Mouse (Mus musculus) layer of hippocampus, postnatal 25 days (tissue): ENCODE measurements around the gene Ankrd55. TPM values are rescaled to one million over a fixed set of nuclear protein-coding genes. Genes with fewer than 3 reads are reported as not detected.

Source experiments
- DNase-seq, 2 experiments: peaks; one replicate each; pipeline ENCODE4 v3.0.0; 2022; ENCODE audit warnings: mixed read lengths in 2 of 2, low spot score in 1 of 2; ENCODE audit errors: extremely low spot score in 1 of 2
- total RNA-seq, 2 experiments: library from RNA; stranded (reverse); gene quantifications; 2 replicates each; pipeline ENCODE4 v1.2.3; 2021

Ankrd55 gene
- 1 to 10 TPM; 3.5 to 4.3 TPM for total RNA-seq

DNA sequence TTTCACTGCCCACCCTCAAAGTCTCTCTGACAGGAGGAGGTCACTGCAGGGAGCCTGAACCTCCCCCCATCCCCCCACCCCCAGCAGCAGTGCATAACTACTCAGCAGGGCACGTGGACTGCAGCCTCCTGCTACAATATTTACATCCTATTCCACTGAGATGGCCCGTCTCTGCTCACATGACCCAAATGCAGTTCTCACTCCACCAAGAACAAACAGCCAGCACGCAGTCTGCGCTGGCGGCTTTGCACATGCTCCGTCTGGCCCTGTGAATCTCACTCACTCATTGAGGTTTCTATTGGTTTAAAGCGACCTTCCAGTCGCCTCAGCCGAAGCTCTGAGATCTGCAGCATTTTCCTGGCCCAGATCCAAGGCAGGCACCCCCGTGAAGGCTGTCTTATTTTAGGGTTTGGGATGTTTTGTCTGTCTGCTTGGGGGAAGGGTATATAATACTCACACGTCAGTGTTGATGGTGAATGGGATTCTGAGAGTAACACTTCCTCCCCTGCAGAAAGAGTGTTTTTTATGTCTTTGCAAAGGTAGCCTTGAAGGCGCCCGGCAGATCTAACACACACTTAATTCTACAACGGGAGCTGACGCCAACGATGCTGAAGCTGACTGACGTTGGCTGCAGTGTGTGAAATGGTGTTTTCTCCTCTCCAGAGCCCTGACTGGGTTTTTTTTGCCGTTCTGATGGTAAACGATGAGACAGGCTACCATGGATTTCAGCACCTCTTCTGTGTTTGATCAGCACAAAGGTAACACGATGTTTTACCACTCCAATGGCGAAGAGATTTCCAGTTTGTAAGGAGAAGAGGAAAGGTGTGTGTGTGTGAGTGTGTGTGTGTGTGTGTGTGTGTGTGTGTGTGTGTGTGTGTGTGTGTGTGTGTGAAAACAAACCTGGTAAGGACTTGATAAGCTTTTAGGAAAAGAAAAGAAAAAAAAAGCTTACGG, at the start of gene Ankrd55:
Gene Ankrd55 (plus strand): TSS at position 227 of the 954 bp plus-strand sequence.
- DNase-seq = peak; percentile 29 to 43

DNA sequence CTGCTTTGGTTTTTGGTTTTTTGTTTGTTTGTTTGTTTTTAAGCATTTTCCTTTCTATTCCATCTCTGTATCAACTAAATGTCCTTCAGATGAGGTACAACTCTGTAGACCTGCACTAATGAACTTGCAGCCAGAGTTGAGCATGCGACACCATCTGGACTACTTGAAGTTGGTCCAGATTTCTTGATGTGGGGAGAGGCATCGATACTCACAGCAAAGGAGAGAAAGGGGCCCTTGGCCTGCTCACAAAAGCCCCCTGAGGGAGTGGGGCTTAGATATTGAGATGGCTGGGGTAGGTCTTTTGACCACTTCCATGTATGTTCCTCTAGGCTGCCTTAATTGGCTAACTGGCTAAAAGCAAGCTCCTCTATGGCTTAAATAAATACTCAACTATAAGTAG, 49.0 kb upstream of the Ankrd55 start:
- DNase-seq = no peak

DNA sequence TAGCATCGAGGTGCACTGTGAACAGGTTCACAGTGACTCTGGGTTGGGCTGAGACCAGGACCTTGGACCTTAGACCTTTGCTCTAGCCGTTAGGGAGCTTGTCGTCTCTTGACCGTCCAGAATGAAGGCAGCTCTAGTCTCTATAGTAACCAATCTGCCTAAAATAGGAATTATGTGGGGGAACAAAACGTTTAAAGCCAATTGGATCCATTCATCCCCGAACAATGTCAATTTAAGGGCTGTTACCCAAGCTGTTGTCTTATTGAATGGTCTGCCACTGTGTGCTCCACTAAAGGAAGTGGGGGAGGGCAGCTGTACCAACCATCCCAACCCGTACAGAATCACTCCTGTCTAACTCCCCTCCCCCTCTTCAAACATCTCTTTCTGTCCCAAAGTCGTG, 46.8 kb upstream of the Ankrd55 start:
- no peak for DNase-seq

DNA sequence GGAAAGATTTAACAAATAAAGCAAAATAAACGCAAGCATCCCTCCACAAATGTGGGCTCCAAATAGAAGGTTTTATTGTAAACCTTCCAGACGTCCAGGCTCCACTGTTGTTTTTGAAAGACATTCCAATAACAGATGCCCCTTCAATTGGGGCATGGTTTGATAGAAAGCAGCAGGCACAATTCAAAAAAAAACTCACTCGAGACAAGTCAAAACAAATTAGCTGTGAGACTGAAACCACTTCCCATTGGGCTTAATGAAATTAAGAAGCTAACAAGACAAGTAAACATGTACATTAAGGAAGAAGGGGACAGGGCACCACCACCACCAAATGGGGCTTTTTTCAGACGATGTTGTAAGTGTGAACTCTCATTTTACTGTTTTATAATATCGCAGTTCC, 43.1 kb upstream of the Ankrd55 start:
- no peak for DNase-seq

DNA sequence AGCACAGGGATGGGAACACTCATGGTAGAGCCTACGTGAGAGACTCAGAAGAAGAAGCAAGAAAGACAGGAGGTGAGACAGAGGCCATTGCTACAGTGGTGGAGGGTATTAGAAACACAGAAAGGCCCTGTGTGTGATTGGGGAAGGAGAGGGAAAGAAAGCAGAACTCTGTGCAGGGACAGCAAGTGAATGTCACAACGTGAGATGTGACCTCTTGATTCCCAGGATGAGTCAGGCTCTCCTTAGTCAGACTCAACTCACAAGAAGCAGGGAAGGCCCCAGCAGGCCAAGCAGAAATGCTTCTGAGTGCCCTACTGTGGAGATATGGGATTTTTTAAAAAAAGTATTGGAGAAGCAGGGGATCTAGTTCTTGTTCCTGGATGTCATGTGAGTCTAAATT, 36.8 kb upstream of the Ankrd55 start:
- DNase-seq = no peak

DNA sequence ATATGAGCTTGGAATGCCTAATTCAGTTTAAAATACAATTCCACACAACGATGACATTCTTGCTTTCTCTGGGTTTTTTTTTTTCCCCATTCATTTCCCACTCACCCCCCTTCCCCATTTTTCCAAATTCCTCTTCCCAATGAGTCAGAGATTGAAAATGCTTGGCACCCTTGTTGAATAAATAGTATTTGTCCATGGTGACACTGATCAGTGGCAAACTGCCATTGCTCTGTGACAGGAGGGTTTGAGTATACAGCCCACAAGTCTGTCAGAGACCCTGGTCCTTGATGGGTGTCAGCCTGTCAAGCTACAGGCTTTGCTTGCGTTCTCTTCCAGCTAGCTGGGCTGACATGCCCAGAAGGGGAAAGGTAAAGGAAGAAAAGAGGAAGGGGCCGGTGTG, 36.2 kb upstream of the Ankrd55 start:
- DNase-seq = no peak

DNA sequence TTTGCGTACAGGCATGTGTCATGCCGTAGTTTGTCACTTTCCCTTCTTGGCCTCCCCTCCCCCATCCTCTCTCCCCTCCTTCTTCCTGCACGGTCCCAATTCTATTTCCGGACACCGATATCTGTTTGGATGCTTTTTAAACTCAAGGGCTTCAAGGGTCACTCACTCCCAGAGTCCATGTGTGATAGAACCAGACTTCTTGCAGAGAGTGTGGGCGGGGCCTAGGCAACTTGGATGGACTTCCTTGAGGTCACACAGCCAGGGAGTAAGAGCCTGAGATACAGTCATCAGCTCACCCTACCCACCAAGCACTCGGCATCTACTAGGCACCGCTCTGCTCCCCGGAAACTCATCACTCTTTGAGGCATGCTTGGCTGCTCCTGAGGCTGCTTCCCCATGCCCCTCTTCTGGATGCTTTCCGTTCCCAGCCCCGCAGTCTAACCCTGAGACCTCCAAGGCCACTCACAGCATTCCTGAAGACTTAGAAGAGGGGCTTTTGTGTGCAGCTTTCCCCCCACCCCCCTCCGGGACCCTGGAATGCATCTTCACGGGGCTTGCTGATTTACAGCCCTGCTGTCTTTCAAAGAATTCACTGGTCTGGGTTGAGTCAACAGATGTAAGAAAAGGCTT, 35.1 kb upstream of the Ankrd55 start:
- DNase-seq = no peak

DNA sequence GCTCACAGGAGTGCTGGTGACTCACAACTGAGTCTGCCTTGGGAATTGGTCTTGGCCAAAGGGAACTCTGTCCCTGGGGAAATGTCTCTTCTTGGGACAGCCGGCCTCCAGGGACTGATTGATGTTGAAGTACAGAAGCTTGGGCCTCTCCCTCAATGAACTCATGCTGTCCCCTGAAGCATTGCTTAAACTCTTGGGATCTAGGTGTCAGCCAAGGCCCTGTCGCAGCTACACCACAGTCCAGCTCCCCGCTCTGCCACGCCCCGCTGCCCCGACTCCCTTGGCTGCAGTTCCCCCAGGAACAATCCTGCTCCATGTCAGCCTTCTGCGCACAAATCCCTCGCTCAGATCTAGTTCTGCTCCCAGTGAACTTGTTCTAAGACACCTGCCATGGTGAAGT, 34.1 kb upstream of the Ankrd55 start:
- no peak for DNase-seq

DNA sequence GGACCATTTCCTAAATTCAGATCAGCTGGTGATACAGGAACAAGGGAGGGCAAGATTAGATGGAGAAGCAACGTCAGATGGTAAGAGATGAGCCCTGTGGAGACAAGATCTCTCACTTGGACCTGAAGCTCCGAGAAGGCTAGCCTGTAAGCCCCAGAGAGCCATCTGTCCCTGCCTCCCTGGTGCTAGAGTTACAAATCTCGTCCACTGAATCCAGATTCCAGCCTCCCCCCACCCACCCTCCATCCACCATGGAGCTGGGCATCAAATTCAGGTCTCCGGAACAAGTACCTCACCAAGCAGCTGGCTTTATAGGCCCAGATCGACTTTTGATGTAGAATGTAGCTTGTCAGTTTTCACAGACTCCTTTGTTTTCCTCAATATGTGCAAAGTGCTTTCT, 32.4 kb upstream of the Ankrd55 start:
- no peak for DNase-seq

DNA sequence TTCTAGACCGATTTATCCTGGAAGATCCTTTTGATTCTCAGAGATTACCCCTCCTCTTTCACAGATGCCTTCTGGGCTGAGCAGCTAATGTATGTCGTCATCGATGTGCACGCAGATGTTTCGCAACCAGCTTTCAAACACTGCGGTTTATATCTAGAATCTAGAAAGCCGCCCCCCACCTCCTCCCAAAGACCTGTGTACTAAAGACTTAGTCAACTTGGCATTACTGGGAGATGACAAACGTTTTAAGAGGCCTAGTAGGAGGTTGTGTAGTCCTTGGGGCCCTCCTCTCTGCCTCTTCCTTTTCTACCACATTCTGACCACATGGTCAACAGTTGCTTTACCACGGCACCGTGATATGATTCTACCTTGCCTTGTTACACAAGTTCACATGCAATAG, 29.8 kb upstream of the Ankrd55 start:
- no peak for DNase-seq

DNA sequence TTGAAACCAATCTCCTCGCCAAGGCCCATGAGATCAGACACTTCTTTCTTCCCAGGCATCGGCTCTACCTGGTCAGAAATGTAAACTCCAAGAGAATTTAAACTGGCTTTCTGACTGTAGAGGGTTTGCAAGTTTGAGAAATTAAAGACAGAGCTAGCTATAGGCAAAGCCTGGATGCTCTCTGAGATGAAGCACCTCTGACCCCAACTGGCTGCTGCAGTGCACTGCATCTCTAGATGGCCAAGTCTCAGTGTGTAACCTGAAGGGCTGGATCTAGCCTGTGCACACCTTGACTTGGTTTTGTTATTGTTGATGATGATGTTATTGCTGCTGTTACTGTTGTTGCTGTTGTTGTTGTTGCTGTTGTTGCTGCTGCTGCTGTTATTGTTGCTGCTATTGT, 28.9 kb upstream of the Ankrd55 start:
- DNase-seq = peak; percentile 36 to 59

DNA sequence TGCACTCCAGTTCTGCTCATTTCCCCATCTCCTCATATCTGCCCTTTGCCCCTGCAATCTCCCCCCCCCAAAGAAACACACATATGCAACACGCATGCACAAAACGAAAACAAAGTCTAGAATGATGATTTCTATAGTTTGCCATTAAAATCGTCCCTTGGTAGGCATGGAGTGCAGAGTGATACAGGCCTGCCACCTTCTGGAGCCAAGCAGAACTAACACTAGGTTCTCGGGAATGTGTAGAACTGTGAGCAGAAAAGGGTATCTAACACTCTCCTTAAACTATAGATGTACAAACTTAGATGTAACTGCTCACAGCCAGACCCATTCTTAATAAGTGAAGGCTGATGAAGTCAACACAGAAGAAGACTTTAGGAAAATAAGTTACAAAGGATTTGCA, 23.6 kb upstream of the Ankrd55 start:
- DNase-seq = peak in 1 of 2 experiments; percentile 51

DNA sequence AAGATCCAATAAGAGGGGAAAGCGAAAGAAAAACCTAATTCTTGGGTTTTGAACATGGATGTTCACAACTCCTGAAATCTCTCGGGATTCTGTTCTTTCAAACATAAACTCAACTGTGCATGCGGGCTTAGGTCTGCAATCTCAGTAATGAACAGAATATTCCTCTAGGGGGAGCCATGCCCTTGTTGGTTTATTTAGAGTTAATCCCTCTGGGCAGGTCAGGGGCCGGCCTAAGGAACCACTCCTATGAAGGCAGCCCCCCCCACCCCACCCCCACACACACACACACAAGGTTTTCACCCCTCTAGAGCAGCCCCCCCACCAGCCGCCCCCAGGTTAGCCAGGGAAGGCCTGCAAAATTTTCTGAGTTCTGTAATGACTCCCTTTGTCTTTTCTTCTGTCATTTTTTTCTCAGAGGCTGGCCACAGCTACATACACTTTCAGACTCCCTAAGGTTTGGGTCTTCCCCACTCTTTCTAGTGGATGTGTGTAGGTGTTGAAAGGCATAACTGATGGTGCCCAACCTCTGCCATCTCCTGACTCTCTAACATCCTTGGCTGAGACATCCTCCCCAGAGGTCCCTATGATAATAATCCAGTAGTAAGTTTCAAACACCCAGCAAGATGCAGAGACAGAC, 16.2 kb upstream of the Ankrd55 start:
- DNase-seq = no peak

DNA sequence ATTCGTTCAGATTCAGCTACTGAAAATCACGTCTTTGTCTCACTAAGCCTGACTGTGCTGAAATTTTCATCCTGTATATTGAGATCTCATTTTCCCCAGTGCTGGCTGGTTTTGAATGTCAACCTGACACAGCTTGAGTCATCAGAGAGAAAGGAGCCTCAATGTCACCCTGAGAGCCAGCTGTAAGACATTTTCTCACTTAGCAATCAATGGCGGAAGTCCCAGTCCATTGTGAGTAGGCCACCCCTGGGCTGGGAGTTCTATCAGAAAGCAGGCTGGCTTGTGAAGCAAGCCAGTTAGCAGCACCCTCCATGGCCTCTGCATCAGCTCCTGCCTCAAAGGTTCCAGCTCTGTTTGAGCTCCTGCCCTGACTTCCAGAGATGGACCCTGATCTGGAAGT, 13.6 kb upstream of the Ankrd55 start:
- no peak for DNase-seq

DNA sequence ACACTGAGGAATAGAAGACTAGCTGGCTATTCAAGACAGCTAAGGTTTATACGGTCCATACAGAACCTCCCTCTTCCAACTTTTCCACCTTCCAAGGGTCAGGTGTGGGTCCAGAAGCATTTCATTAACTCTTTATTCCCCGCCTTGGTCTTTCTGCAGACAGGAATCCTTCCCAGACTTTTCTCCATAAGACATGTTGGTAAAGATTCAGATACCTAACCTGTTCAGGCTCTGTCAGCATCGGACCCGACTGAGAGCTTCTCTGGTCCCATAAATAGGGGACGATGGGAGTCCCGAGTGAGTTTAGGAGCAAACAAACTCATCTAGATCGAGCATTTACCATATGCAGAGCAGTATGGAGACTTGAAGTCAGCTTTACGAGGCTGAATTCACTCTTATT, 12.3 kb upstream of the Ankrd55 start:
- no peak for DNase-seq

DNA sequence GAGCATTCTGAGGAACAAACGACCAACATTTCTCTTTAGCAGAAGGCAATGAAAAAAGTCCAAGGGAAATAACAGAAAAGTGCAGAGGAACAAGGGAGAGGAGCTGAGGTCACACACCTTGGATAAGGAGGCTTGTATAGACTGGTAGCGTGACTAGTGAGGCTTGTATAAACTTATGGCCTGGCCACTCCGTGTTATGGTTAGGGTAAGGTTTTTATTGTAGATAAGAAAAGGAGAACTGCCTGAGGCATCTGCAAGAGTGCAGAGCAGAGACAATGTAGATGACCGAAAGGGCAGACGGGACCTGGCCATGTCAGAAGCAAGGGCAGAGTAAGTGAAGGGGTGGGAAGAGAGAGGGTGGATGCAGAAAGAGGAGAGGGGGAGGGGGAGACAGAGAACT, 10.7 kb upstream of the Ankrd55 start:
- DNase-seq = no peak

DNA sequence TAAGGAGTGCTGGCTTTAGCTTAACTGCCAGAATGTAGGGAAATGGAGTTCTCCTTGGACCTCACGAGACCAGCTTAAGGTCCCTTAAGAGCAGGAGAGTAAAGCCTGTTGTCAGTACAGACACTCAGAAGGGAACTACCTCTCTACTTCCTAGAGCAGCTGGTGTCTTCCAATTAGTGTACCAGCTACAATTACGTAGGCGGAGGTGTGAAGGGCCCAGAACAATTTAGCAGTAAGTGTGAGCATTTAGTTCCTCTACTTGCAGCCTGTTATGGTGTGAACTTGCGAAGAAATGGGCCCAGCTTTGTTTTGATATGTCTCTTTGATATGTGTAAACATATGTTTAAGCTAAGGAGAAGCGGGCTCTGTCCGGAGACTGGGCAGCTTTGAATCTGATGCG, 10.0 kb upstream of the Ankrd55 start:
- no peak for DNase-seq

DNA sequence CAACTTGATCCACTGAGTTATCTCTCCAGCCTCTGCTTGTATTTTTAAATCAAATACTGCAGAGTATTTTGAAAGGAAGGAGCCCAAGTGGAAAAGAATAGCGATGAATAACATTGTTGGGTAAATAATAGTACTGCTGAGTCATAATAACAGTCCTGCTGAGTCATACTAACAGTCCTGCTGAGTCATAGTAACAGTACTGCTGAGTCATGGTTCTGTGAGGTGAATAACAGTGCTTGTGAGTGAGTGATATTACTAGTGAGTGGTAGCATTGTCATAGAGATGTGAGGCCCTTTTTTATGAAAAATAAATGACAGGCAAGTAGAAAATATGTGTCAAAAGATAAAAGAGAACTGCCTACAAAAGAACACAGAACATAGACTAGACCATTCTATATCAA, 1.1 kb upstream of the Ankrd55 start:
- DNase-seq = no peak

DNA sequence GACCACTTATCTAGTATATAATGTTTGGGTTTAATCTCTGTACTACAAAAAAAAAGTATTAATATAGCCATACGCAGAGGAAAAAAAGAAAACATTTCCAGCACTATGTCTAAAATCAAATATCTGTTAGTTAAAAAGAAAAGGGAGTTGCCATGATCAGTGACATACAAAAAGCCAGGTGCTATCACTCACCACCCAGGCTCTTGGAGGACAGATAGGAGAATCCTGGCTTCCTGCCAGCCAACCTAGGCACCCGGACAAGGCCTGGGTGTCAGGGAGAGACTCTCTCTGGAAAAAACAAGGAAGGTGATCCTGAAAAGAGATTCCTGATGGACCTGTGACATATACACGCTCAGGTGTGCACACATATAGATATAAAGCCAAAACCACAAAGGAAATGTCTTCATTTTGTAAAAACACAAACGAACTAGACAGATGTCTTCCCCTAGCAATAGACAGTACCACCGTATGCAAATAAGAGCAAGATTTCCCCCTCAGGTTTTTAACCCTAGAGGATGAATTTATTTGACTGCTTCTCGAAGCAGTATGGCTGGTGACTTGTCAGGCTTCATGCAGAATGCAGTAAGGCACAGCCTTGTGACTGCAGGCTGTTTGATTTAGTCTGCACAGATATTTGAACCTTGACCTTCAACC, 553 bp upstream of the Ankrd55 start:
- DNase-seq = no peak

DNA sequence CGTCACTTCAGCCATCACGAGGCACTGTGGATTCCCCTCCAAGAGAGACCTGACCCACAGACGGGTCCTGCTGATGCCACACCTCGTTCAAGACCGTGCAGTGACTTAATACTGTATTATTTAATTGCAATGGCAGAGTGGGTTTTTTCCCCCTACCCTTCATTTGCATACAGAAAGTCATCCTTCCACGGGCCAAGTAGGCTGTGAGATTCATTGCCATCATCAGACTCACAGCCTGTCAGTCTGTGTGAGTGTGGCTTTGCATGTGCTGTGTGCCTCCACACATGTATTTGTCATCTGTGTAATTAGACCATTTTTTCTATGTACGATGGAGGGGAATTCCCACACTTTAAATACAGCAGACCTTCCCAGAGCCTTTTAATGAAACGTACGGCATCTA, 1.1 kb downstream of the Ankrd55 start:
- DNase-seq = no peak

DNA sequence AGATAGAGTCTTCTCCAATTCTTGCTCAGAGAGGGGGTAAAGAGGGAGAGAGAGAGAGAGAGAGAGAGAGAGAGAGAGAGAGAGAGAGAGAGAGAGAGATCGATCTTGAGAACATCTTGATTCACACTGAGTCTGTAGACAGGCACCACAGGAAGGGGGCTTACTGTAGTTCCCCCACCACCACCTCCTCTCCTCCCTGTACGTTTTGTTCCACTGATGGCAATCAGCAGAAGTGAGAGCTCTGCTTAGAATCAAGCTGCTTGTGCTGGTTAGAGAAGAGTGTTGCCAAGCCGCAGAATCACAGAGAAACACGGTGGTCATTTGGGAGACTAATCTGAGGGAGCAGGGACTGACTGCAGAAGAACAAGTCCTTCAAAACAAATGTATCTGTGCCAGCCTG, 1.7 kb downstream of the Ankrd55 start:
- no peak for DNase-seq
